Mouse (Mus musculus) cerebellum, adult 2 months (tissue): ENCODE measurements around the gene Atrnl1. TPM values are rescaled to one million over a fixed set of nuclear protein-coding genes. Genes with fewer than 3 reads are reported as not detected.
"Not testable (repeated sequence)": the region's sequence is repeated elsewhere in the genome, so short reads cannot be mapped to it uniquely, and the experiment has no call there.

Experiments
- DNase-seq, 2 experiments: peaks; one replicate each; pipeline ENCODE4 v3.0.0; 2021
- H3K27ac ChIP-seq: fragments of 200-500 bp; 2 replicates; pipeline ENCODE4 v1.5.1; 2012; ENCODE audit warnings: low read length, control low read depth, inconsistent platforms; ENCODE audit not compliant: insufficient read depth
- H3K27me3 ChIP-seq: fragments of 200-500 bp; 2 replicates; pipeline ENCODE4 v1.6.1; 2012; ENCODE audit warnings: inconsistent platforms, mild to moderate bottlenecking, low read length, moderate library complexity; ENCODE audit not compliant: control insufficient read depth, insufficient read depth
- H3K4me1 ChIP-seq: fragments of 200-500 bp; 2 replicates; pipeline ENCODE4 v1.6.1; 2011; ENCODE audit warnings: low read length; ENCODE audit not compliant: control insufficient read depth, insufficient read depth
- H3K4me3 ChIP-seq: fragments of 200-500 bp; replicated peaks from 2 replicates; pipeline ENCODE3; 2011; ENCODE audit warnings: mild to moderate bottlenecking, low read depth, low read length, control low read depth; ENCODE audit not compliant: insufficient read depth
- CTCF ChIP-seq: fragments of 200-500 bp; IDR thresholded peaks from 2 replicates; pipeline ENCODE4 v1.5.1; 2011; ENCODE audit warnings: low read depth, mild to moderate bottlenecking, control low read depth, low read length, moderate library complexity, borderline replicate concordance; ENCODE audit not compliant: insufficient read depth
- POLR2A ChIP-seq: fragments of 200-500 bp; IDR thresholded peaks from 2 replicates; pipeline ENCODE4 v1.6.1; 2011; ENCODE audit warnings: low read length, control low read depth, borderline replicate concordance; ENCODE audit not compliant: insufficient read depth
- WGBS: fragments of 180-500 bp; shearing (Covaris S2); methylation state at CpG from one replicate; pipeline ENCODE4 v1.1.7; 2018; 5-methylcytosine and 5-hydroxymethylcytosine counted together
- polyA plus RNA-seq: library from polyadenylated mRNA; depleted of rRNA; stranded (reverse); fragments of >200 nt; gene quantifications from 2 replicates; pipeline ENCODE4 v1.2.3, GENCODE M21; 2012

Atrnl1 gene
- polyA plus RNA-seq, 1 experiment: 21.5 TPM

GRCm38 (mm10) chr19:58029661-58030060 is 418.8 kb downstream of the Atrnl1 start:
- Histone ChIP-seq H3K27ac (no peak overlapping the region), H3K4me1 (no peaks in the 10 kb centered on the region), H3K27me3 (no peaks in the 10 kb centered on the region), H3K4me3 (no peak overlapping the region)
- DNase-seq: no peak
- TF ChIP-seq CTCF (no peak), POLR2A (no peak)
- WGBS: 34% methylated on average over 2 of the region's 2 CpGs

- no peak overlapping the region for H3K4me3 ChIP-seq
- 92% methylated on average over 5 of the region's 5 CpGs for WGBS
- H3K27ac ChIP-seq: no peak overlapping the region
- H3K4me1 ChIP-seq: no peaks in the 10 kb centered on the region
- no peaks in the 10 kb centered on the region for H3K27me3 ChIP-seq
- TF ChIP-seq CTCF (no peak), POLR2A (no peak)
- no peak for DNase-seq
These were observed 422.4 kb downstream of the Atrnl1 start for GRCm38 (mm10) chr19:58033241-58033640.

- DNase-seq: no peak
- Histone ChIP-seq H3K4me1 (no peaks in the 10 kb centered on the region), H3K27me3 (no peaks in the 10 kb centered on the region), H3K4me3 (no peak overlapping the region), H3K27ac (no peak overlapping the region)
- WGBS: 85% methylated on average over 3 of the region's 3 CpGs
- TF ChIP-seq POLR2A (no peak), CTCF (no peak)
These were observed 425.3 kb downstream of the Atrnl1 start for GRCm38 (mm10) chr19:58036166-58036565.

GRCm38 (mm10) chr19:58043120-58043519 is 432.3 kb downstream of the Atrnl1 start:
- Histone ChIP-seq H3K27ac (no peak overlapping the region), H3K4me1 (no peaks in the 10 kb centered on the region), H3K27me3 (no peaks in the 10 kb centered on the region), H3K4me3 (no peak overlapping the region)
- TF ChIP-seq CTCF (no peak), POLR2A (no peak)
- no peak for DNase-seq
- 81% methylated on average over 8 of the region's 8 CpGs for WGBS

GRCm38 (mm10) chr19:58043550-58043949 is 432.7 kb downstream of the Atrnl1 start:
- no peak overlapping the region for H3K4me3 ChIP-seq
- no peak overlapping the region for H3K27ac ChIP-seq
- no peaks in the 10 kb centered on the region for H3K27me3 ChIP-seq
- TF ChIP-seq CTCF: no peak
- no peak for TF ChIP-seq POLR2A
- H3K4me1 ChIP-seq: no peaks in the 10 kb centered on the region
- WGBS: 58% methylated on average over 4 of the region's 4 CpGs
- no peak for DNase-seq

GRCm38 (mm10) chr19:58044816-58045215 is 434.0 kb downstream of the Atrnl1 start:
- TF ChIP-seq CTCF (no peak), POLR2A (no peak)
- 98% methylated on average over 5 of the region's 5 CpGs for WGBS
- no peaks in the 10 kb centered on the region for H3K4me1 ChIP-seq
- DNase-seq: no peak
- H3K27ac ChIP-seq: no peak overlapping the region
- no peak overlapping the region for H3K4me3 ChIP-seq
- H3K27me3 ChIP-seq: no peaks in the 10 kb centered on the region

- no peaks in the 10 kb centered on the region for H3K27me3 ChIP-seq
- H3K27ac ChIP-seq: no peak overlapping the region
- H3K4me1 ChIP-seq: no peaks in the 10 kb centered on the region
- H3K4me3 ChIP-seq: no peak overlapping the region
- 86% methylated on average over 7 of the region's 7 CpGs for WGBS
- DNase-seq: no peak
- no peak for TF ChIP-seq CTCF
- no peak for TF ChIP-seq POLR2A
These were observed 435.8 kb downstream of the Atrnl1 start for GRCm38 (mm10) chr19:58046656-58047055.

GRCm38 (mm10) chr19:58050410-58050809 is 439.6 kb downstream of the Atrnl1 start:
- WGBS: 94% methylated on average over 9 of the region's 9 CpGs
- H3K27me3 ChIP-seq, H3K4me1 ChIP-seq, H3K4me3 ChIP-seq, DNase-seq, H3K27ac ChIP-seq: not testable (repeated sequence)
